Mouse (Mus musculus) neural tube, embryonic 11.5 days (tissue): ENCODE measurements around the gene Gcfc2. TPM values are rescaled to one million over a fixed set of nuclear protein-coding genes. Genes with fewer than 3 reads are reported as not detected.
A peak's percentile ranks its signal among the peaks of the same experiment; 100 is the strongest.

Experiments
- ATAC-seq: fragments of 200-750 bp; cut with Nextera tagmentation; 2 replicates; pipeline ENCODE4 v1.8.0; 2017; ENCODE audit warnings: moderate number of reproducible peaks, mild to moderate bottlenecking, moderate TSS enrichment, moderate library complexity; ENCODE audit not compliant: insufficient read depth, low FRiP score, low TSS enrichment
- DNase-seq: peaks from one replicate; pipeline ENCODE4 v3.0.0-alpha.2; 2015; ENCODE audit warnings: low spot score
- H3K27ac ChIP-seq: fragments of 300-500 bp; sonication (generic); 2 replicates; pipeline ENCODE4 v1.5.1; 2014; ENCODE audit warnings: low read depth, mild to moderate bottlenecking, low read length
- H3K27me3 ChIP-seq: fragments of 300-500 bp; sonication (generic); 2 replicates; pipeline ENCODE4 v1.6.1; 2014; ENCODE audit warnings: mild to moderate bottlenecking, low read length, mixed read lengths; ENCODE audit not compliant: control insufficient read depth, insufficient read depth
- H3K36me3 ChIP-seq: fragments of 300-500 bp; sonication (generic); 2 replicates; pipeline ENCODE4 v1.6.1; 2014; ENCODE audit warnings: mild to moderate bottlenecking, low read length, moderate library complexity, mixed read lengths; ENCODE audit not compliant: control insufficient read depth, insufficient read depth
- H3K4me1 ChIP-seq: fragments of 300-500 bp; sonication (generic); 2 replicates; pipeline ENCODE4 v1.6.1; 2014; ENCODE audit warnings: low read length, mixed read lengths; ENCODE audit not compliant: control insufficient read depth, insufficient read depth
- H3K4me2 ChIP-seq: fragments of 300-500 bp; sonication (generic); 2 replicates; pipeline ENCODE4 v1.6.1; 2014; ENCODE audit warnings: low read depth, mild to moderate bottlenecking, moderate library complexity
- H3K4me3 ChIP-seq: fragments of 300-500 bp; sonication (generic); 2 replicates; pipeline ENCODE4 v1.5.1; 2014; ENCODE audit warnings: low read depth, low read length
- H3K9ac ChIP-seq: fragments of 300-500 bp; sonication (generic); 2 replicates; pipeline ENCODE4 v1.6.1; 2014; ENCODE audit warnings: mild to moderate bottlenecking, low read length
- H3K9me3 ChIP-seq: fragments of 300-500 bp; sonication (generic); 2 replicates; pipeline ENCODE4 v1.6.1; 2016; ENCODE audit warnings: low read length; ENCODE audit not compliant: control insufficient read depth
- WGBS: fragments of 180-500 bp; shearing (Covaris S2); extraction: QIAGEN DNeasy Blood & Tissue Kit; methylation state at CpG from one replicate; pipeline ENCODE4 v1.1.7; 2014; 5-methylcytosine and 5-hydroxymethylcytosine counted together
- polyA plus RNA-seq: library from polyadenylated mRNA; unstranded; fragments of >200 nt; fragmentation: Nextera tagmentation; extraction: Ambion mirVana; gene quantifications from 2 replicates; pipeline ENCODE4 v1.2.1, GENCODE M21; 2014

Gene Gcfc2
- 10.2 and 14.5 TPM in 2 replicates for polyA plus RNA-seq

GRCm38 (mm10) chr6:81923523-81924142 lies at the start of gene Gcfc2:
Gene Gcfc2, plus strand, starts transcription at chr6:81923669.
- Histone ChIP-seq H3K27me3 (no peaks in the 10 kb centered on the region), H3K4me1 (peaks cover 4% of the 10 kb centered on the region), H3K27ac (peak within 1 kb of the TSS; percentile 34; the same call in 1 of the 2 replicates), H3K9me3 (no peaks in the 10 kb centered on the region), H3K9ac (peak within 1 kb of the TSS; percentile 96), H3K4me2 (peak within 1 kb of the TSS; percentile 77), H3K4me3 (peak within 1 kb of the TSS; percentile 85), H3K36me3 (peaks cover 2% of the 10 kb centered on the region; the same call in 1 of the 2 replicates)
- WGBS: under 1% methylated on average over 56 of the region's 56 CpGs
- peak; percentile 93 for ATAC-seq
- DNase-seq: peak; percentile 95

DNA sequence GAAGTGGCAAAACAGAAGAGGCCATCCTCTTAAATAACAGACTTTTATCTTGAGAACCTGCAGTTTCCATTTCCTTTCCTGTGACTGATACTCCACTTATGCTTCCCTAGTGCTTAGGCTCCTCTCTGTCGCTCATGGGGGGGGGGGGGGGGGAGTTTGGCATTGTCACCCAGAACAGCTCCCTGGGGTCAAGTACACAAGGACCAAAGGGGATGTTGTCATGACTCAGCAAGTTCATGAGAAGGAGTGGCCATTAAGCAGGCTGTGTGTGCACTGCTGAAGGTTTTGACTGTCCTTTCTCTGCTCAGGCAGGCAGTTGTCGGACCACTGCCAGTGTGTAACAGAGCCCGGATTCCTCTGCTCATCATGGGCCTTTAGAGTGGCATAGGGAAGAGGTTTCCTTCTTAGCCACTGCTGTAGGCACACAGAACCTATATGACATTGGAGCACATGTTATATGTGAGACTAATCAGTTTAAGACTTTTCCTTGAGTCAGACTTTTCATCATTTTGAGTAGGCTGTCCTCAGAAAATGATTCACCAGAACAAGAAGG lies 27.7 kb upstream of the Gcfc2 start:
- no peaks in the 10 kb centered on the region for H3K36me3 ChIP-seq
- H3K4me3 ChIP-seq: no peak overlapping the region
- H3K4me1 ChIP-seq: no peaks in the 10 kb centered on the region
- H3K9ac ChIP-seq: no peak overlapping the region
- no peak overlapping the region for H3K27ac ChIP-seq
- H3K9me3 ChIP-seq: no peaks in the 10 kb centered on the region
- ATAC-seq (no peak), DNase-seq (no peak)
- 72% methylated on average over 3 of the region's 3 CpGs for WGBS
- no peaks in the 10 kb centered on the region for H3K27me3 ChIP-seq
- H3K4me2 ChIP-seq: no peak overlapping the region

- DNase-seq (no peak), ATAC-seq (no peak)
- Histone ChIP-seq H3K27ac (no peak overlapping the region), H3K4me3 (no peak overlapping the region), H3K36me3 (no peaks in the 10 kb centered on the region), H3K27me3 (no peaks in the 10 kb centered on the region), H3K4me2 (no peak overlapping the region), H3K4me1 (no peaks in the 10 kb centered on the region), H3K9me3 (no peaks in the 10 kb centered on the region), H3K9ac (no peak overlapping the region)
- WGBS: 84% methylated on average over 25 of the region's 25 CpGs
Observed at GRCm38 (mm10) chr6:81910302-81910855, 13.1 kb upstream of the Gcfc2 start.

GRCm38 (mm10) chr6:81911244-81911643 lies 12.2 kb upstream of the Gcfc2 start:
- no peak overlapping the region for H3K4me2 ChIP-seq
- H3K9me3 ChIP-seq: no peaks in the 10 kb centered on the region
- ATAC-seq (no peak), DNase-seq (no peak)
- WGBS: 89% methylated on average over 5 of the region's 5 CpGs
- H3K27ac ChIP-seq: no peak overlapping the region
- no peaks in the 10 kb centered on the region for H3K36me3 ChIP-seq
- H3K4me1 ChIP-seq: no peaks in the 10 kb centered on the region
- H3K4me3 ChIP-seq: no peak overlapping the region
- H3K27me3 ChIP-seq: no peaks in the 10 kb centered on the region
- H3K9ac ChIP-seq: no peak overlapping the region

DNA sequence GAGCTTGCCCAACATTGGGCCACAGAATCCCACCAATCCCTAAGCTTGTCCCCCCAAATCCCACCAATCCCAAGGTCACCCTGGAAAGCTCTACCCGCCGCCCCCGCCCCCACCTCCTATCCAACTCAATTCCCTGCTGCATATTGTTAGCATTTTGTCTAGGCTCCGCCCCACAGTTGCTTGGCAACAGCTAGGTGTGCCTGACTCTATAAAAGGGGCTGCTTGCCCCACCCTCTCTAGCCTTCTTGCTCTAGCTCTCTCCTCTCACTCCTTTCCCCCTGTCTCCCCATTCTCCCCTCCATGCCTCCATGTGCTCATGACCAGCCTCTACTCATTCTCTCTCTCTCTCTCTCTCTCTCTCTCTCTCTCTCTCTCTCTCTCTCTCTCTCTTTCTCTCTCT lies 11.8 kb upstream of the Gcfc2 start:
- Histone ChIP-seq H3K4me2 (no peak overlapping the region), H3K27me3 (no peaks in the 10 kb centered on the region), H3K9me3 (no peaks in the 10 kb centered on the region), H3K4me3 (no peak overlapping the region), H3K27ac (no peak overlapping the region), H3K4me1 (no peaks in the 10 kb centered on the region), H3K36me3 (no peaks in the 10 kb centered on the region), H3K9ac (no peak overlapping the region)
- DNase-seq (no peak), ATAC-seq (no peak)
- WGBS: 79% methylated on average over 4 of the region's 4 CpGs

DNA sequence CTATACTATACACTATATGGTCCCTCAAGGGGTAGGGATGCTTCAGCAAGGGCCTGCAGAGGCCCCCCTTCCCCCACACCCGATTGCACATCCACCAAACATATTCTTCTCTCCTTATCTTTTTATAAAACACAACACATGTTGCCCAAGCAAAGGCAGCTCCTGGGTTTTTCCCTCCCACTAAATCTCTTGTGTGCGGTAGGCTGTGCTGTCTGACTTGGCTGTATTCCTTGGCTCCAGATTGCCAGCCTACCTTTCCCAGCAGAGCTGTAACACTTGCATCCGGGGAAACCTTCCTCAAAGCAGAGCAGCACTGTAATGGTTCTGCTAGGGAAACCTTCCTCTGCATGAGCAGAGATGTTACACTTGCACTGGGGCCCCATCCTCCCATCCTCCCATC lies 11.3 kb upstream of the Gcfc2 start:
- Histone ChIP-seq H3K4me2 (no peak overlapping the region), H3K9ac (no peak overlapping the region), H3K36me3 (no peaks in the 10 kb centered on the region), H3K27ac (no peak overlapping the region), H3K27me3 (no peaks in the 10 kb centered on the region), H3K9me3 (no peaks in the 10 kb centered on the region), H3K4me1 (no peaks in the 10 kb centered on the region), H3K4me3 (no peak overlapping the region)
- DNase-seq: no peak
- WGBS: 79% methylated on average over 3 of the region's 3 CpGs
- ATAC-seq: no peak

GRCm38 (mm10) chr6:81924304-81924703 lies 835 bp downstream of the Gcfc2 start:
- H3K4me2 ChIP-seq: peak overlapping the region; percentile 77
- H3K9ac ChIP-seq: peak overlapping the region; percentile 96
- peak overlapping the region; percentile 85 for H3K4me3 ChIP-seq
- ATAC-seq (peak; percentile 39; the same call in 1 of the 2 replicates), DNase-seq (no peak)
- H3K9me3 ChIP-seq: no peaks in the 10 kb centered on the region
- peaks cover 4% of the 10 kb centered on the region for H3K4me1 ChIP-seq
- 18% methylated on average over 5 of the region's 5 CpGs for WGBS
- peaks cover 2% of the 10 kb centered on the region; the same call in 1 of the 2 replicates for H3K36me3 ChIP-seq
- no peaks in the 10 kb centered on the region for H3K27me3 ChIP-seq
- H3K27ac ChIP-seq: no peak overlapping the region

DNA sequence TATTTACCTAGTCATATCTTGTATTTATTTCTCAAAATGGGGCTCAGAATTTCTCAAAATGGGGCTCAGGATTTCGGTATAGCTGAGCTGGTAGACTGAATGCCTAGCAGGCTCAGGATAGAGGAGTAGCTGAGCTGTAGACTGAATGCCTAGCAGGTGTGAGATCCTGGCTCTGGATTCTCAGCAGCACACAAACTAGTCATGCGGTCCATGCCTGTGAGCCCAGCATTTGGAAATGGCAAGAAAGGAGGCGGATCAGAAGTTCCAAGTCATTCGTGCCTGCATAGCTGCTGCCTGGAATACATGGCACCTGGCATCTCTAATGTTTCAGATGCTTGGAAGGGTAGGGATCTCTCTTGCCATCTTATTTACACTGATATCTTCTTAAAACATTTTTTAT lies 5.9 kb downstream of the Gcfc2 start:
- no peaks in the 10 kb centered on the region for H3K27me3 ChIP-seq
- no peak overlapping the region for H3K4me3 ChIP-seq
- no peak overlapping the region for H3K9ac ChIP-seq
- DNase-seq (no peak), ATAC-seq (no peak)
- no peak overlapping the region for H3K4me2 ChIP-seq
- peaks cover 20% of the 10 kb centered on the region for H3K36me3 ChIP-seq
- WGBS: 95% methylated on average over 4 of the region's 4 CpGs
- H3K27ac ChIP-seq: no peak overlapping the region
- H3K9me3 ChIP-seq: no peaks in the 10 kb centered on the region
- peaks cover under 1% of the 10 kb centered on the region for H3K4me1 ChIP-seq

DNA sequence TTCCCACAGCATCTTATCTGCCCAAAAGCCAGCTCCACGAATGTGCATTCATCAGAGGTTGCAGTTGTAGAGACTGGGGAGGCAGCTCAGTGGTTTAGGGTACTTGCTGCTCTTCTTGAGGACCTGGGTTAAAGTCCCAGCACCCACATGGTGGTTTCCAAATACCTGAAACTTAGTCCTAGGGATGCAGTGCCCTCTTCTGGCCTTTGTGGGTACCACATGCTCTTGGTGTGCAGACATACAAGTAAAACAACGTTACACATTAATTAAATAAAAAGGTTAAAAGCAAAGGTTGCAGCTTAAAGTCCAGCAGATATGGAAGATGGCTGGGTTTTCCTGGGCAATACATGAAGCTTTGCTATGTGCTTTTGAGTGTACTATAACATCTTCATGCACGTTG lies 9.8 kb downstream of the Gcfc2 start:
- no peak overlapping the region for H3K9ac ChIP-seq
- H3K4me1 ChIP-seq: no peaks in the 10 kb centered on the region
- H3K4me2 ChIP-seq: no peak overlapping the region
- H3K36me3 ChIP-seq: peaks cover 27% of the 10 kb centered on the region
- H3K27ac ChIP-seq: no peak overlapping the region
- no peak for ATAC-seq
- 90% methylated on average over 3 of the region's 3 CpGs for WGBS
- DNase-seq: no peak
- H3K4me3 ChIP-seq: no peak overlapping the region
- H3K9me3 ChIP-seq: no peaks in the 10 kb centered on the region
- H3K27me3 ChIP-seq: no peaks in the 10 kb centered on the region
